Mouse (Mus musculus): ENCODE data around the gene Mcpt8.
"Not testable (repeated sequence)": the region's sequence is repeated elsewhere in the genome, so short reads cannot be mapped to it uniquely, and the experiment has no call there.

The Mcpt8 gene

GRCm38 (mm10) chr14:56085167-56085566, at the start of gene Mcpt8:
Gene Mcpt8 (minus strand): TSS chr14:56085273.
- DNase-seq (ENCODE audit: low read depth, low spot score), result no peak

- not testable (repeated sequence) for DNase-seq (ENCODE audit: low read depth, low spot score)
Observed at GRCm38 (mm10) chr14:56133675-56134074, 48.6 kb upstream of the Mcpt8 start.

- not testable (repeated sequence) for DNase-seq (ENCODE audit: low read depth, low spot score)
Observed at GRCm38 (mm10) chr14:56132508-56132907, 47.4 kb upstream of the Mcpt8 start, which contains the start of gene Gzmd. Gene Gzmd (minus strand): TSS chr14:56132608.

GRCm38 (mm10) chr14:56128341-56128740, 43.3 kb upstream of the Mcpt8 start:
- DNase-seq (ENCODE audit: low read depth, low spot score), result no peak

- no peak for DNase-seq (ENCODE audit: low read depth, low spot score)
Observed at GRCm38 (mm10) chr14:56123516-56123915, 38.4 kb upstream of the Mcpt8 start.

- DNase-seq (ENCODE audit: low read depth, low spot score), result no peak
Observed at GRCm38 (mm10) chr14:56120525-56120924, 35.5 kb upstream of the Mcpt8 start, which contains the start of gene Gzme. Gene Gzme (minus strand): TSS chr14:56120625.

GRCm38 (mm10) chr14:56115531-56116310, 30.6 kb upstream of the Mcpt8 start:
- DNase-seq (ENCODE audit: low read depth, low spot score), result not testable (repeated sequence)

- DNase-seq (ENCODE audit: low read depth, low spot score), result no peak
Observed at GRCm38 (mm10) chr14:56105447-56106180, 20.5 kb upstream of the Mcpt8 start.

- no peak for DNase-seq (ENCODE audit: low read depth, low spot score)
Observed at GRCm38 (mm10) chr14:56105016-56105415, 19.9 kb upstream of the Mcpt8 start.

GRCm38 (mm10) chr14:56103452-56103851, 18.4 kb upstream of the Mcpt8 start:
- no peak for DNase-seq (ENCODE audit: low read depth, low spot score)

GRCm38 (mm10) chr14:56102386-56102785, 17.3 kb upstream of the Mcpt8 start, which contains the start of gene Ctsg:
Gene Ctsg (minus strand): TSS chr14:56102574.
- DNase-seq (ENCODE audit: low read depth, low spot score), result no peak

- DNase-seq (ENCODE audit: low read depth, low spot score), result peak; percentile 35
Observed at GRCm38 (mm10) chr14:56098940-56099339, 13.9 kb upstream of the Mcpt8 start.

GRCm38 (mm10) chr14:56097597-56097996, 12.5 kb upstream of the Mcpt8 start:
- no peak for DNase-seq (ENCODE audit: low read depth, low spot score)

GRCm38 (mm10) chr14:56093353-56093752, 8.3 kb upstream of the Mcpt8 start:
- no peak for DNase-seq (ENCODE audit: low read depth, low spot score)

GRCm38 (mm10) chr14:56086711-56087110, 1.6 kb upstream of the Mcpt8 start:
- DNase-seq (ENCODE audit: low read depth, low spot score), result no peak

GRCm38 (mm10) chr14:56082016-56082415, 3.1 kb downstream of the Mcpt8 start:
- DNase-seq (ENCODE audit: low read depth, low spot score), result no peak

GRCm38 (mm10) chr14:56062213-56062612, 22.9 kb downstream of the Mcpt8 start, which contains the start of gene Mcpt4:
Gene Mcpt4 (minus strand): TSS chr14:56062313.
- DNase-seq (ENCODE audit: low read depth, low spot score), result not testable (repeated sequence)

- no peak for DNase-seq (ENCODE audit: low read depth, low spot score)
Observed at GRCm38 (mm10) chr14:56057722-56058121, 27.4 kb downstream of the Mcpt8 start.

GRCm38 (mm10) chr14:56055408-56055807, 29.7 kb downstream of the Mcpt8 start:
- no peak for DNase-seq (ENCODE audit: low read depth, low spot score)

- not testable (repeated sequence) for DNase-seq (ENCODE audit: low read depth, low spot score)
Observed at GRCm38 (mm10) chr14:56041792-56042191, 43.3 kb downstream of the Mcpt8 start, which contains the start of gene Mcpt2. Gene Mcpt2 (plus strand): TSS chr14:56042041.

GRCm38 (mm10) chr14:56034433-56034832, 50.6 kb downstream of the Mcpt8 start:
- DNase-seq (ENCODE audit: low read depth, low spot score), result no peak
